Mouse (Mus musculus): ENCODE data around the gene Eef2kmt. TPM values are rescaled to one million over a fixed set of nuclear protein-coding genes. Genes with fewer than 3 reads are reported as not detected.
A peak's percentile ranks its signal among the peaks of the same experiment; 100 is the strongest.

The Eef2kmt gene
- polyA plus RNA-seq, 1 experiment from 2014 or later = 42.1 TPM

DNA sequence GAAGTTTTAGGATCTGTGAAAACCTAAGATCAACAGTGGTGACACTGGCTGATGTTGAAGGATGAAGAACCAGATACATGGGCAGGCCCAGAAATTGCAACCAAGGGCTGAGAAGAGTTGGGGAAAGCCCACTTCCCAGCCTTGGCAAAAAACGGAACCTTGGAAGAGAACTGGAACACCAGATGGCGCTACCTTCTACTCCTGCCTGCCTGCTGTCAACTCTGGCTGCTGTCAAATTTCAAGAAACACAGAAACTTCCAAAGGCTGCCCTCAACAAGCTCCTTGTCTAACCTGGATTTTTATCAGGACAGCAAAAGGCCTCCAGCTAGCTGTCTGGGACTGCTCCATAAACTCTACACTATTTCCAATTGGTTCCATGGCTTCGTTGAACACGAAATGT, 53.1 kb downstream of the Eef2kmt start:
- H3K4me1 ChIP-seq (replicated peaks; ENCODE audit: control insufficient read depth, insufficient read depth, low read length) = peaks cover 7% of the 10 kb centered on the region
- H3K4me2 ChIP-seq (ENCODE audit: low read length) = peak overlapping the region; percentile 97
- WGBS = 12% methylated on average over 4 of the region's 4 CpGs
- DNase-seq (ENCODE audit: low spot score) (peak; percentile 75), ATAC-seq (replicated peaks; ENCODE audit: low FRiP score, low TSS enrichment, low read depth) (no peak)
- no peaks in the 10 kb centered on the region for H3K9me3 ChIP-seq (ENCODE audit: control insufficient read depth, low read length)
- H3K27me3 ChIP-seq (replicated peaks; ENCODE audit: control insufficient read depth, insufficient read depth, low read length) = no peaks in the 10 kb centered on the region
- H3K27ac ChIP-seq (ENCODE audit: low read depth) = no peak overlapping the region
- peak overlapping the region; percentile 86 for H3K4me3 ChIP-seq (ENCODE audit: low read depth, low read length)
- H3K36me3 ChIP-seq (ENCODE audit: control insufficient read depth, insufficient read depth, low read length) = peaks cover 8% of the 10 kb centered on the region; the same call in 1 of the 2 replicates
- no peak overlapping the region for H3K9ac ChIP-seq (ENCODE audit: low read length)

DNA sequence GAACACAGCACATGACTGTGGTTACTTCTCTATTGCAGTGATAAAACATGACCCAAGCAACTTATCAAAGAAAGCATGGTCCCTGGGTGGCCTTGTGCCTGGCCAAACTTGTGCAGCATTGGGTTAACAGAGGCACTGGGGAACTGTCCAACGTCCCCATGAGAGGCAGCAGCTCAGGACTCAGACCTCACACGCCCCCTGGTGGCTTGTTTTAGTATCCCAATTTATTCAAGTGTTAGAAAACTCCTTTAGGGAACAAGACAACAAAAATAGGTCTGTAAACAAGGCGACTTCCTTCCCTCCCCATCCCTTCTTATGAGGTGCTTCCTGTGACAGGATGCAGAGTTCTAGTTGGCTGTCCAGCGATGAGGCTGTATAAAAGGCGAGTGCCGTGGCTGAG, 60.7 kb downstream of the Eef2kmt start:
- H3K9ac ChIP-seq (ENCODE audit: low read length) = no peak overlapping the region
- no peaks in the 10 kb centered on the region for H3K27me3 ChIP-seq (replicated peaks; ENCODE audit: control insufficient read depth, insufficient read depth, low read length)
- no peaks in the 10 kb centered on the region for H3K4me1 ChIP-seq (replicated peaks; ENCODE audit: control insufficient read depth, insufficient read depth, low read length)
- DNase-seq (ENCODE audit: low spot score) (peak; percentile 61), ATAC-seq (replicated peaks; ENCODE audit: low FRiP score, low TSS enrichment, low read depth) (no peak)
- no peaks in the 10 kb centered on the region for H3K9me3 ChIP-seq (ENCODE audit: control insufficient read depth, low read length)
- no peak overlapping the region for H3K27ac ChIP-seq (ENCODE audit: low read depth)
- peaks cover 8% of the 10 kb centered on the region; the same call in 1 of the 2 replicates for H3K36me3 ChIP-seq (ENCODE audit: control insufficient read depth, insufficient read depth, low read length)
- H3K4me3 ChIP-seq (ENCODE audit: low read depth, low read length) = no peak overlapping the region
- 24% methylated on average over 6 of the region's 6 CpGs for WGBS
- H3K4me2 ChIP-seq (ENCODE audit: low read length) = no peak overlapping the region

Small RNA genes within 50 kb of the gene (microRNA-seq; reads per million reads assigned to microRNA genes)
- gene Gm23689 = not detected
- not detected for gene Gm26095
- not detected for gene Mir6364

Other genes starting within 250 kb of the Eef2kmt start
- gene Smim22, start 248.7 kb downstream of the Eef2kmt start, polyA plus RNA-seq (2014; fragmentation: Nextera tagmentation; extraction: Ambion mirVana) = 42.6 and 57.4 TPM in 2 replicates
- gene Rogdi, start 242.4 kb downstream of the Eef2kmt start, polyA plus RNA-seq (2014; fragmentation: Nextera tagmentation; extraction: Ambion mirVana) = 57.0 and 59.3 TPM in 2 replicates
- gene Glyr1, start 206.1 kb downstream of the Eef2kmt start, polyA plus RNA-seq (2014; fragmentation: Nextera tagmentation; extraction: Ambion mirVana) = 93.9 and 101 TPM in 2 replicates
- 22.4 and 22.6 TPM in 2 replicates for gene Ubn1, start 205.9 kb downstream of the Eef2kmt start, polyA plus RNA-seq (2014; fragmentation: Nextera tagmentation; extraction: Ambion mirVana)
- 5.4 and 5.8 TPM in 2 replicates for gene Ppl, start 123.6 kb downstream of the Eef2kmt start, polyA plus RNA-seq (2014; fragmentation: Nextera tagmentation; extraction: Ambion mirVana)
- gene Sec14l5, start 108.9 kb downstream of the Eef2kmt start, polyA plus RNA-seq (2014; fragmentation: Nextera tagmentation; extraction: Ambion mirVana) = 0.05 and 0.11 TPM in 2 replicates
- 18.5 and 20.0 TPM in 2 replicates for gene Nagpa, start 52.0 kb downstream of the Eef2kmt start, polyA plus RNA-seq (2014; fragmentation: Nextera tagmentation; extraction: Ambion mirVana)
- 3.4 and 3.7 TPM in 2 replicates for gene AU021092, start 33.7 kb downstream of the Eef2kmt start, polyA plus RNA-seq (2014; fragmentation: Nextera tagmentation; extraction: Ambion mirVana)
- 28.7 and 32.1 TPM in 2 replicates for gene Alg1, start 22.4 kb downstream of the Eef2kmt start, polyA plus RNA-seq (2014; fragmentation: Nextera tagmentation; extraction: Ambion mirVana)

Data from intestine, embryonic 14.5 days (tissue).